Mouse (Mus musculus): Measurements from ENCODE around the gene Spats2l. TPM values are rescaled to one million over a fixed set of nuclear protein-coding genes. Genes with fewer than 3 reads are reported as not detected.

The Spats2l gene
- polyA plus RNA-seq, 1 experiment from 2014 or later = 32.3 TPM

GRCm38 (mm10) chr1:57774668-57775495 lies 920 bp downstream of the Spats2l start:
- under 1% methylated on average over 88 of the region's 113 CpGs for WGBS

GRCm38 (mm10) chr1:57775496-57775790 lies 1.5 kb downstream of the Spats2l start:
- WGBS = under 1% methylated on average over 14 of the region's 14 CpGs
- Histone ChIP-seq H3K4me2 (ENCODE audit: low read depth) (peak overlapping the region; percentile 88), H3K36me3 (ENCODE audit: control insufficient read depth, insufficient read depth, low read length) (no peaks in the 10 kb centered on the region), H3K27ac (ENCODE audit: low read depth, low read length) (peak overlapping the region; percentile 77; the same call in 1 of the 2 replicates), H3K4me1 (ENCODE audit: control insufficient read depth, insufficient read depth, low read length) (peaks cover 8% of the 10 kb centered on the region; the same call in 1 of the 2 replicates), H3K9ac (ENCODE audit: low read length) (peak overlapping the region; percentile 90), H3K9me3 (ENCODE audit: control insufficient read depth, low read length) (no peaks in the 10 kb centered on the region), H3K27me3 (ENCODE audit: control insufficient read depth, insufficient read depth, low read length) (no peaks in the 10 kb centered on the region), H3K4me3 (ENCODE audit: low read depth, low read length) (peak overlapping the region; percentile 84)
- ATAC-seq (ENCODE audit: insufficient read depth, low FRiP score, low TSS enrichment) (peak; percentile 6; the same call in 1 of the 2 replicates), DNase-seq (ENCODE audit: low spot score) (no peak)

More at GRCm38 (mm10) chr1:57774668-57775495, 920 bp downstream of the Spats2l start:
- H3K4me2 ChIP-seq (ENCODE audit: low read depth) = peak overlapping the region; percentile 88
- ATAC-seq (ENCODE audit: insufficient read depth, low FRiP score, low TSS enrichment) (peak; percentile 84), DNase-seq (ENCODE audit: low spot score) (peak; percentile 79)
- peak overlapping the region; percentile 90 for H3K9ac ChIP-seq (ENCODE audit: low read length)
- H3K4me1 ChIP-seq (ENCODE audit: control insufficient read depth, insufficient read depth, low read length) = peaks cover 8% of the 10 kb centered on the region; the same call in 1 of the 2 replicates
- peak overlapping the region; percentile 84 for H3K4me3 ChIP-seq (ENCODE audit: low read depth, low read length)
- H3K36me3 ChIP-seq (ENCODE audit: control insufficient read depth, insufficient read depth, low read length) = no peaks in the 10 kb centered on the region
- H3K27ac ChIP-seq (ENCODE audit: low read depth, low read length) = peak overlapping the region; percentile 77
- no peaks in the 10 kb centered on the region for H3K27me3 ChIP-seq (ENCODE audit: control insufficient read depth, insufficient read depth, low read length)
- H3K9me3 ChIP-seq (ENCODE audit: control insufficient read depth, low read length) = no peaks in the 10 kb centered on the region

GRCm38 (mm10) chr1:57776671-57777281 lies 2.8 kb downstream of the Spats2l start:
- Histone ChIP-seq H3K9me3 (ENCODE audit: control insufficient read depth, low read length) (no peaks in the 10 kb centered on the region), H3K9ac (ENCODE audit: low read length) (no peak overlapping the region), H3K4me1 (ENCODE audit: control insufficient read depth, insufficient read depth, low read length) (peaks cover 8% of the 10 kb centered on the region; the same call in 1 of the 2 replicates), H3K4me2 (ENCODE audit: low read depth) (no peak overlapping the region), H3K36me3 (ENCODE audit: control insufficient read depth, insufficient read depth, low read length) (no peaks in the 10 kb centered on the region), H3K27me3 (ENCODE audit: control insufficient read depth, insufficient read depth, low read length) (no peaks in the 10 kb centered on the region), H3K27ac (ENCODE audit: low read depth, low read length) (no peak overlapping the region), H3K4me3 (ENCODE audit: low read depth, low read length) (no peak overlapping the region)
- ATAC-seq (ENCODE audit: insufficient read depth, low FRiP score, low TSS enrichment) (no peak), DNase-seq (ENCODE audit: low spot score) (no peak)
- WGBS = 24% methylated on average over 5 of the region's 5 CpGs

GRCm38 (mm10) chr1:57784300-57784699 lies 10.3 kb downstream of the Spats2l start:
- Histone ChIP-seq H3K27ac (ENCODE audit: low read depth, low read length) (no peak overlapping the region), H3K4me1 (ENCODE audit: control insufficient read depth, insufficient read depth, low read length) (no peaks in the 10 kb centered on the region), H3K27me3 (ENCODE audit: control insufficient read depth, insufficient read depth, low read length) (no peaks in the 10 kb centered on the region), H3K4me2 (ENCODE audit: low read depth) (no peak overlapping the region), H3K36me3 (ENCODE audit: control insufficient read depth, insufficient read depth, low read length) (no peaks in the 10 kb centered on the region), H3K9me3 (ENCODE audit: control insufficient read depth, low read length) (no peaks in the 10 kb centered on the region), H3K4me3 (ENCODE audit: low read depth, low read length) (no peak overlapping the region), H3K9ac (ENCODE audit: low read length) (no peak overlapping the region)
- DNase-seq (ENCODE audit: low spot score) = no peak
- 87% methylated on average over 4 of the region's 4 CpGs for WGBS
- no peak for ATAC-seq (ENCODE audit: insufficient read depth, low FRiP score, low TSS enrichment)

- H3K4me2 ChIP-seq (ENCODE audit: low read depth) = no peak overlapping the region
- no peaks in the 10 kb centered on the region for H3K9me3 ChIP-seq (ENCODE audit: control insufficient read depth, low read length)
- no peaks in the 10 kb centered on the region for H3K4me1 ChIP-seq (ENCODE audit: control insufficient read depth, insufficient read depth, low read length)
- WGBS = 84% methylated on average over 5 of the region's 5 CpGs
- H3K36me3 ChIP-seq (ENCODE audit: control insufficient read depth, insufficient read depth, low read length) = no peaks in the 10 kb centered on the region
- H3K27me3 ChIP-seq (ENCODE audit: control insufficient read depth, insufficient read depth, low read length) = no peaks in the 10 kb centered on the region
- no peak overlapping the region for H3K27ac ChIP-seq (ENCODE audit: low read depth, low read length)
- DNase-seq (ENCODE audit: low spot score) = no peak
- ATAC-seq (ENCODE audit: insufficient read depth, low FRiP score, low TSS enrichment) = no peak
- no peak overlapping the region for H3K4me3 ChIP-seq (ENCODE audit: low read depth, low read length)
- no peak overlapping the region for H3K9ac ChIP-seq (ENCODE audit: low read length)
Measured at GRCm38 (mm10) chr1:57789831-57790230, 15.9 kb downstream of the Spats2l start.

GRCm38 (mm10) chr1:57792212-57792611 lies 18.2 kb downstream of the Spats2l start:
- no peak overlapping the region for H3K4me3 ChIP-seq (ENCODE audit: low read depth, low read length)
- no peak overlapping the region for H3K4me2 ChIP-seq (ENCODE audit: low read depth)
- H3K36me3 ChIP-seq (ENCODE audit: control insufficient read depth, insufficient read depth, low read length) = no peaks in the 10 kb centered on the region
- DNase-seq (ENCODE audit: low spot score) (no peak), ATAC-seq (ENCODE audit: insufficient read depth, low FRiP score, low TSS enrichment) (no peak)
- H3K4me1 ChIP-seq (ENCODE audit: control insufficient read depth, insufficient read depth, low read length) = no peaks in the 10 kb centered on the region
- no peak overlapping the region for H3K9ac ChIP-seq (ENCODE audit: low read length)
- no peaks in the 10 kb centered on the region for H3K27me3 ChIP-seq (ENCODE audit: control insufficient read depth, insufficient read depth, low read length)
- no peak overlapping the region for H3K27ac ChIP-seq (ENCODE audit: low read depth, low read length)
- 92% methylated on average over 4 of the region's 4 CpGs for WGBS
- H3K9me3 ChIP-seq (ENCODE audit: control insufficient read depth, low read length) = no peaks in the 10 kb centered on the region

GRCm38 (mm10) chr1:57795838-57796237 lies 21.9 kb downstream of the Spats2l start:
- Histone ChIP-seq H3K4me1 (ENCODE audit: control insufficient read depth, insufficient read depth, low read length) (no peaks in the 10 kb centered on the region), H3K9ac (ENCODE audit: low read length) (no peak overlapping the region), H3K9me3 (ENCODE audit: control insufficient read depth, low read length) (no peaks in the 10 kb centered on the region), H3K27ac (ENCODE audit: low read depth, low read length) (no peak overlapping the region), H3K4me3 (ENCODE audit: low read depth, low read length) (no peak overlapping the region), H3K4me2 (ENCODE audit: low read depth) (no peak overlapping the region), H3K27me3 (ENCODE audit: control insufficient read depth, insufficient read depth, low read length) (no peaks in the 10 kb centered on the region), H3K36me3 (ENCODE audit: control insufficient read depth, insufficient read depth, low read length) (no peaks in the 10 kb centered on the region)
- no peak for ATAC-seq (ENCODE audit: insufficient read depth, low FRiP score, low TSS enrichment)
- no peak for DNase-seq (ENCODE audit: low spot score)
- WGBS = 80% methylated on average over 1 of the region's 1 CpGs

GRCm38 (mm10) chr1:57799398-57799797 lies 25.4 kb downstream of the Spats2l start:
- H3K4me3 ChIP-seq (ENCODE audit: low read depth, low read length) = no peak overlapping the region
- 84% methylated on average over 2 of the region's 2 CpGs for WGBS
- no peaks in the 10 kb centered on the region for H3K27me3 ChIP-seq (ENCODE audit: control insufficient read depth, insufficient read depth, low read length)
- no peak overlapping the region for H3K9ac ChIP-seq (ENCODE audit: low read length)
- no peaks in the 10 kb centered on the region for H3K36me3 ChIP-seq (ENCODE audit: control insufficient read depth, insufficient read depth, low read length)
- ATAC-seq (ENCODE audit: insufficient read depth, low FRiP score, low TSS enrichment) = no peak
- no peaks in the 10 kb centered on the region for H3K4me1 ChIP-seq (ENCODE audit: control insufficient read depth, insufficient read depth, low read length)
- no peak overlapping the region for H3K27ac ChIP-seq (ENCODE audit: low read depth, low read length)
- no peaks in the 10 kb centered on the region for H3K9me3 ChIP-seq (ENCODE audit: control insufficient read depth, low read length)
- H3K4me2 ChIP-seq (ENCODE audit: low read depth) = no peak overlapping the region
- DNase-seq (ENCODE audit: low spot score) = no peak

- H3K4me2 ChIP-seq (ENCODE audit: low read depth) = no peak overlapping the region
- H3K4me1 ChIP-seq (ENCODE audit: control insufficient read depth, insufficient read depth, low read length) = no peaks in the 10 kb centered on the region
- 93% methylated on average over 6 of the region's 6 CpGs for WGBS
- H3K27me3 ChIP-seq (ENCODE audit: control insufficient read depth, insufficient read depth, low read length) = no peaks in the 10 kb centered on the region
- DNase-seq (ENCODE audit: low spot score) = no peak
- ATAC-seq (ENCODE audit: insufficient read depth, low FRiP score, low TSS enrichment) = no peak
- no peak overlapping the region for H3K27ac ChIP-seq (ENCODE audit: low read depth, low read length)
- no peaks in the 10 kb centered on the region for H3K9me3 ChIP-seq (ENCODE audit: control insufficient read depth, low read length)
- H3K9ac ChIP-seq (ENCODE audit: low read length) = no peak overlapping the region
- H3K4me3 ChIP-seq (ENCODE audit: low read depth, low read length) = no peak overlapping the region
- H3K36me3 ChIP-seq (ENCODE audit: control insufficient read depth, insufficient read depth, low read length) = no peaks in the 10 kb centered on the region
Measured at GRCm38 (mm10) chr1:57800846-57801245, 26.9 kb downstream of the Spats2l start.

Data from neural tube, embryonic 11.5 days (tissue).